Mouse (Mus musculus) v-Abl transformed pro-B cells (cell line): ENCODE results near the gene Ccnl2.
"Not testable (repeated sequence)": the region's sequence is repeated elsewhere in the genome, so short reads cannot be mapped to it uniquely, and the experiment has no call there.

Experiments used
- in situ Hi-C, 2 experiments: fragments of 400-800 bp; cut with MboI; formaldehyde crosslinking; loops; one replicate each; pipeline ENCODE4 v1.15.1; 2025; ENCODE audit not compliant: unreplicated experiment in 2 of 2

Gene Ccnl2

DNA sequence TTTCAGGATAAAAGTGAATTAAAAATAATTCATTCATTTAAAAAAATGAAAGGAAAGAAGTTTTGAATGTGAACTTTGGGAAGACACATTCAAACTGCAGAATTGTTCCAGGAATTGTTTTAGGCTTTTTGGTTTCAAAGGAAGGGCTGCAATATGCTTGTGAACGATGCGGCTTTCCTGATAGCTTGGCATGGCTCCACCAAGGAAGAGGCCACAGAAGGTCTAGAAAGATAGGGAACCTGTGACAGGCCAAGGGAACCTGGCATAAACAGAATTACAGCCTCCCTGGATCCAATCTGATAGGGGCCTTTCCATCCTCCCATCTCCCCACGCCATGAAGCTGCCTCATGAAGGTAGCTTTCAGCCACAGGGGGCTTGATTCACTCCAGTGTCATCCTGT, 24.0 kb upstream of the Ccnl2 start:
- in situ Hi-C loops: no loop called here

DNA sequence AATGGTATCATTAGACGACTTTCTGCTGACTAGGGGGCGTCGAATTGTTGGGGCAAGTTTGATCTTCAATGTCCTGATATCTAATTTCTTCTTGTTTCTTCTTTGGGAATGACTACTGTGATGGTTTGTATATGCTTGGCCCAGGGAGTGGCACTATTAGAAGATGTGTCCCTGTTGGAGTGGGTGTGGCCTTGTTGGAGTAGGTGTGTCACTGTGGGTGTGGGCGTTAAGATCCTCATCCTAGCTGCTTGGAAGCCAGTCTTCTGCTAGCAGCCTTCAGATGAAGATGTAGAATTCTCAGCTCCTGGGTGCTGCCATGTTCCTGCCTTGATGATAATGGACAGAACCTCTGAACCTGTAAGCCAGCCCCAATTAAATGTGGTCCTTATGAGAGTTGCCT, 23.5 kb upstream of the Ccnl2 start:
- in situ Hi-C loops: not testable (repeated sequence)

DNA sequence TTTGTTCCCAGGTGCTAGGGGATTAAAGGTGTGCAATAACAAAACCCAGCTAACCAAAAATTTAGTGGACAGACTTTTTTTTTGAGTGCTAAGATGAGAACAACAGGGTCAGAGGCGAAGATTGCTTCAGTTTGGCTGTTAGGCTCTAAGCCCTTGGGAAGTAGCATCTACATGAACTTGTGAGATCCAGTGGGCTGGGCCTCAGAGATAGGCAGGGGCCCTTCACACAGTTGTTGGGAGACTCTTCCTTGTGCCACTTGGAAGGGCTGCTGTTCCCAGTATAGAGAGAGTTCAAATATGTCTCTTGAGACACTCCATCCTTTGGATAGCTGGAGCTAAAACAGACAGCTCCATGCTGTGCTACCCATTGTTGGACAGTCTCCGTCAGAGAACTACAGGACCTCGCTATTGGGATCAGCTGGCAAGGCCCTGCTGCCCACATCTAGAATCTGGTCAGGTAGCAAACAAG, 22.2 kb upstream of the Ccnl2 start, which contains the start of gene Ankrd65:
Ankrd65 (plus strand) TSS at position 419 of the 469 bp plus-strand sequence.
- in situ Hi-C loops: no loop called here

DNA sequence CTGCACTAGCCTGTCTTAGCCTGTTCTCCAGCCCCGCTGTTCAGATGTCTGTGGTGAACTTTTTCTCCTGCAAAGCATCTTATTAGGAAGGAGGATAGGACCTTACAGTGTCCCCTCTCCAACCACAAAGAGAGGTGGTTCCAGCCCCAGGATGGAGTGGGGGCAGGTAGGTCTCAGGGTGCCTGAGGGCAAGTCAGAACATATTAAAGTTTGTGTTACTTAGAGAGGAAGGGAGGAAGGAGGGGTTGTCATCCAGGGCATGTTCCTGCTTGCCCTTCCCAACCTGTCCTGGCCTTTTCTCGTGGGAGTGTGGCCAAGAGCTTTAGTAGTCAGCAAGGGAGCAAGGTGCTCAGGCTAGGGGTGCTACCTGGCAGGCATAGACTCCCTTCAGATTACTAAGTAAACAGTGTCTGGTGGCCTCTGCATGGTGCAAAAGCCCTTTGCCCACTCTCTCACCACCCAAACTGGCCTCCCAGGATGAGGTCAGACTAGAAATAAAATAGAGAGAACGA, 21.6 kb upstream of the Ccnl2 start:
- in situ Hi-C loops: no loop called here

DNA sequence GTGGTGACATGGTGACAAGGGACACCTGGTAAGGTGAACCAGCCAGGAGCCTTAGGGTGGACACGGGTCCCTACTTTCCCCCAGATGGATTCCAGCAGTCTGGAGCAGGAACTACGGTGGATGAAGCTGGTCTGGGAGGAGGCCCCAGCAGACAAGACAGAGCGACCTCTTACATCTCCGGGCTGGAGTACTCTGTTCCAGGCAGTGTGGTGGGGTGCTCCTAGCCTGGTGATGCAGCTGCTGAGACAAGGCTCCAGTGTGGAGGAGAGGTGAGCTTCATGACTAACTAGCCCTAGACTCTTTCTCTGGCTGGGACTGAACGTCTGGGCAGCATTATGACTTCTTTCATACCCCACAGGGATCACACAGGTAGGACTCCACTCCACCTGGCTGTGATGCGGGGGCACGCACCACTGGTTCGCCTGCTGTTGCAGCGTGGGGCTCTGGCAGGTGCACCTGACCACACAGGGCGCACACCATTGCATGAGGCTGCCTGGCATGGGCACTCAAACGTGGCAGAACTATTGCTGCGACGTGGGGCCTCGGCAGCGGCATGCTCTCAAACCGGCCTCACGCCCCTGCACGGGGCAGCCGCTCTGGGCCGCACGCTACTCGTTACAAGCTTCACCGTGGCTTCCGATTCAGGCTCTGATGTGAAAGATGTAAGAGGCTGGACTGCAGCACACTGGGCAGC, 20.9 kb upstream of the Ccnl2 start:
- in situ Hi-C loops: no loop called here

DNA sequence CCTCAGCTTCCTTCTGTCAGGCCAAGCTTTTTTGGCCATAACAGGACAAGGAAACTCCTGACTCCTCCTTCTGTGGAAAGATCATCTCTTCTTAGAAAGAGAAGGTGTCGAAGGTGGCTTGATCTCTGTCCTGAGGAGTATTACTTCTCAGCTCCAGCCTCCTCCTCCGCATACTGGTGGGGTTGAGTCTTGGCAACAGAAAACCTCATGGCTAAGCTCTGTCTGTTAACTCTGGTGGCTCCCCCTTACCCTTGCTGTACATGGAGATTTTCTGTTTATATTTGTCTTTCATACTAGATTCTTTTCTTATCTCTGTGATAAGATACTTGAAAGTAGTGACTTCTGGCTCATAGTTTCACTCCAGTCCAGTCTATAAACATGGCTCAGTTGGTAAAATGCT, 18.6 kb upstream of the Ccnl2 start:
- in situ Hi-C loops: no loop called here

DNA sequence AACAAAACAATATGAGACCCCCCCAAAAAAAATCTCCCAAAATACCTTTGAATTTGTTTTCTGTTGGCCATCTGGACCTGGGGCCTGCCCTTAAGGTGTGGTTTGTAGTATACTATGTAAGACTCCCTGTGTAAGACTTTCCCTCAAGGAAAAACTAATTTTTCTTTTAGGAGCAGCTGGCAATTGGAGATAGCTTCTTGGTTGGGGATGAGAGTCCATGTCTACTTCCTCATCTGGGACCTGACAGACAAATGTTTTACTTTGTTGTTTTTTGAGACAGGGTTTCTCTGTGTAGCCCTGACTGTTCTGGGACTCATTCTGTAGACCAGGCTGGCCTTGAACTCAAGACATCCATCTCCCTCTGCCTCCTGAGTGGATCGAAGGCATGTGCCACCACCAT, 10.2 kb upstream of the Ccnl2 start:
- in situ Hi-C loops: loop anchor here in 1 of 2 experiments (25.0 kb wide), 1 partner anchor 715 kb away; the partner anchor contains the start of genes Morn1 and Rer1

DNA sequence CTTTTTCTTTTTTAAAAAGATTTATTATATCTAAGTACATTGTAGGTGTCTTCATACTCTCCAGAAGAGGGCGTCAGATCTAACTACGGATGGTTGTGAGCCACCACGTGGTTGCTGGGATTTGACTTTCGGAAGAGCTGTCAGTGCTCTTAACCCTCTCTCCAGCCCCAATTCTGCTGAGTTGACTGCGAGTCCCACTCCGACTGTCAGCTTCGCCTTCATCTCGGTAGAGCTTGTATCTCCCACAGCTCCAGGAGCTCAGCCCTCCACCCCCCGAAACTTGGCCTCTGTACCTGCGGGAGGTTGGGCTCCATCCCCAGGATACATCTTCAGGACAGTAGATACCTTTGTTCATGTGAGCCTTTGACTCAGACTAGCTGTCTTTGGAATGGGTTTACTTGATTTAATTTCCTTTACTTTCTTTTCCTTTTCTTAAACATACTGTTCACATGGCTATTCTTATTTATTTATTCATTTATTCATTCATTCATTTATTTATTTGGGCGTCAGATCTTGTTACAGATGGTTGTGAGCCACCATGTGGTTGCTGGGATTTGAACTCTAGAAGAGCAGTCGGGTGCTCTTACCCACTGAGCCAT, 9.4 kb upstream of the Ccnl2 start, which contains the start of gene Mrpl20:
Mrpl20 (plus strand) TSS at position 138 of the 599 bp plus-strand sequence.
- in situ Hi-C loops: loop anchor here in 1 of 2 experiments (25.0 kb wide), 1 partner anchor 716 kb away; the partner anchor contains the start of genes Morn1 and Rer1

DNA sequence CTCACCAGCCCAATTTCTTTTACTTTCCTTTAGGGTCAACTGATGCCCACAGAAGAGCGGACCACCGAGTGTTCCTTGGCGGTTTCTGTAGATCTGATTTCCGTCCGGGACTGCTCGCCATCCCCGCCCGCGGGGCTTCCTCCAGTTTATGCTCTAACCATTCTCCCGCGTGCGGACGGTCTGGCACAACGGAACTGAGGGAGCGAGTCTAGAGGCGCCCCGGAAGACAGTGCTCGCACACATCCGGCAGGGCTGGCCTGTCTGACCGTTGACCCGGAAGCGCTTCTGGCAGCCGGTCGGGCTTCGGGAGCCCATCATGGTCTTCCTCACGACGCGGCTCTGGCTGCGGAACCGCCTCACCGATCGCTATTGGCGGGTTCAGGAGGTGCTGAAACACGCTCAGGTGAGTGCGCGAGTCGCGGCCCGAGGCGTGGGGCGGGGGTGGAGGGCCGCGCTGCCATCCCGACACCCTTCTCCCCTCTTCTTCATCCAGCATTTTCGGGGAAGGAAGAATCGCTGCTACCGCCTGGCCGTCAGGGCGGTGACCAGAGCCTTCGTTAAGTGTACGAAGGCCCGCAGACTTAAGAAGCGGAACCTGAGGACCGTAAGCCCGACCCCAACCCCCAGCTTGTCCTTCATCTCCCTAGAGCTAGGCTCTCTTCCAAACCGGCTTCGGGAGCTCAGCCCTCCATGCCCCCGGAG, 8.8 kb upstream of the Ccnl2 start:
- in situ Hi-C loops: loop anchor here in 1 of 2 experiments (25.0 kb wide), 1 partner anchor 716 kb away; the partner anchor contains the start of genes Morn1 and Rer1

DNA sequence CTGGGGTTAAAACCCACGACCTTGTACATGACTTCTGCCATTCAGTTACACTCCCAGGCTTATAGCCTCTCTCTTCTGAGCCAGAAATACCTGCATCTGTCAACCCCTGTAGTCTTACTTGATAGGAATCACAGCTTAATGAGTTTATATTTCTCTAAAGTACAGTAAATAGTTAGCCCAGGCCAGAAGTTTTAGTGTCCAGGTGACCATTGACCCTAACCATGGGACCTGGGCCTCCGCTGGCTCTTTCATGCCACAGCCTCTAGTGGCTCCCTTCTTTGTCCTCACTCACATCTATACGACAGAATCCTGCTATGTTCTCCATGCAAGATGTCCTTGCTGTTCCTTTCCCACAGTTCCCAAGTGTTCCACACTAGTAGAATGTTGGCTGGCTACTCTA, 4.4 kb upstream of the Ccnl2 start:
- in situ Hi-C loops: loop anchor here in 1 of 2 experiments (25.0 kb wide), 1 partner anchor 721 kb away; the partner anchor contains the start of genes Morn1 and Rer1

DNA sequence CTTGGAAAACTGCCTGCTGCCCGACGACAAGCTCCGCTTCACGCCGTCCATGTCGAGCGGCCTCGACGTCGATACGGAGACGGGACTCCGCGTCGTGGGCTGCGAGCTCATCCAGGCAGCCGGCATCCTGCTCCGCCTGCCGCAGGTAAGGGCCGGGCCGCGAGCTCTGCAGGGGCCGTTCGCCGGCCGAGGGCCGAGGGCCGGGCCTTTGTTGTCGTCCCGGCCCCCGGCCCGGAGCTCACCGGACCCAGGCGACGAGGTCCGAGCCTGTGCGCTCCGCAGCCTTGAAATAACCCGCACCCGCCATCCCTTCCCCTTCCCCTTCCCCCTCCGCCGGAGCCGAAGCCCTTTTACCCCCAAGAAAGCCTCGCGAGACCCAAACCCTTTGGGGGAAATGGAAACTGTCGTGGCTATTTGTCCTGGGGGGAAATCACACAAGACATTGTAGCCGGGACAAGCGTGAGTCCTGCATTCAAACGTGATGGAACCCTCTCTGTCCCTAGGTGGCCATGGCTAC, 434 bp downstream of the Ccnl2 start:
- in situ Hi-C loops: loop anchor here in 1 of 2 experiments (25.0 kb wide), 1 partner anchor 725 kb away; the partner anchor contains the start of genes Morn1 and Rer1

DNA sequence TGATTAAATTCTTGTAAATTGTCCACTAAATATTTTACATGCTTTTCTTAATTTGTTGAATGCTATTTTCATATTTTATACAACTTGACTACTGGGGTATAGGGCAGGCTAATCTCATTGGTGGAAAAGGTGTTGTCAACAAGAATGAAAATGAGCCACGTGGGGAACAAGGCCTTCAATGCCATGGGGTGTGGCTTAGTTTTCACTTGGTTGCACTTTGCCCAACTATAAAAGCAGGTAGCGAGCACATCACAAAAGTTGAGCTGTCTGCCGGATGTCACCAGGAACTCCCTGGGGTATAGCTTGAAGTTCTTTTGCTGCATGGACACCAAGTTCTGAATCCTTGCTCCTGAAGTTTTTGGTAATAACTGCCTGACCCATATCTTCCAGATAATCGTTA, 5.2 kb downstream of the Ccnl2 start:
- in situ Hi-C loops: loop anchor here in 1 of 2 experiments (25.0 kb wide), 1 partner anchor 730 kb away; the partner anchor contains the start of genes Morn1 and Rer1

DNA sequence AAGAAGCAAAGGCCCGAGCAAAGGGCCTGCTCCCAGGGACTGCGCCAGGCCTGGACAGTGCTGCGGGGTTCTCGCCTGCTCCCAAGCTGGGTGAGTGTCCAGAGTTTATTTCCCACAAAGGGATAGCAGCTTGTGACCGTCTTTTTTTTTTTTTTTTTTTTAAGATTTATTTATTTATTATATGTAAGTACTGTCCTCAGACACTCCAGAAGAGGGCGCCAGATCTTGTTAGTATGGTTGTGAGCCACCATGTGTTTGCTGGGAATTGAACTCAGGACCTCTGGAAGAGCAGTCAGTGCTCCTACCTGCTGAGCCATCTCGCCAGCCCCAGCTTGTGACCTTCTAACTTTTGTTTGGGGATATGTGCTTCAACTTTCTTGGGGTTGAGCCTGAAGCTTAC, 8.7 kb downstream of the Ccnl2 start:
- in situ Hi-C loops: loop anchor here in 1 of 2 experiments (25.0 kb wide), 1 partner anchor 734 kb away; the partner anchor contains the start of genes Morn1 and Rer1

DNA sequence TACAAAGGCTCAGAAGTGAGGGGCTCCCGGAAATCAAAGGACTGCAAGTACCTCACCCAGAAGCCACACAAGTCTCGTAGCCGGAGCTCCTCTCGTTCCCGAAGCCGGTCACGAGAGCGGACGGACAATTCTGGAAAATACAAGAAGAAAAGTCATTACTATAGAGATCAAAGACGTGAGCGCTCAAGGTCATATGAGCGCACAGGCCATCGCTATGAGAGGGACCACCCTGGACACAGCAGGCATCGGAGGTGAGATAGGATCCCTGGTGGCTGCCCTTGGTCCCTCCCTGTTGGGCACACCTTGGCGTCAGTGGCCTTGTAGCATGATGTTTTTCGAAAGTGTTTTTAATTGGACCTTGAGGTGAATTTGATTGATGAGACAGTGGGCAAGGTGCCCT, 11.2 kb downstream of the Ccnl2 start:
- in situ Hi-C loops: loop anchor here in 1 of 2 experiments (25.0 kb wide), 1 partner anchor 736 kb away; the partner anchor contains the start of genes Morn1 and Rer1

DNA sequence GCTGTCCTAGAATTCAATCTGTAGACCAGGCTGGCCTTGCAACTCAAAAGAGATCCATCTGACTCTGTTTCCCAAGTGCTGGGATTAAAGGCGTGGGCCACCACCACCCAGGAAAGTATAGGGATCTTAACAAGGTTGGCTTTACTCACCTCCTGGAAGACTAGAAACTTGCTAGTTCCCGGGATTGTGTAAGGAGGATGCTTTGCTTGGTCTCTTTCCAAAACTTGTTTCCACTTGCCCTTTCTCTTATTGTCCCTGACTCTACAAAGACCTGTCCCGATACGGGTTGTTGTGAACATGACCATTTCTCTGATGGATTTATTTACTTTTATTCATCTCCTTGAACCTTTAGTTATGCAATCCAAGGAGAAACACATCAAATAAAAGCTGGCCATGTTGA, 17.6 kb downstream of the Ccnl2 start:
- in situ Hi-C loops: loop anchor here (5.0 to 10.0 kb wide), 2 partner anchors 115 to 117 kb away; partner anchors contain the start of gene Ube2j2 (in 1 of the 2)

DNA sequence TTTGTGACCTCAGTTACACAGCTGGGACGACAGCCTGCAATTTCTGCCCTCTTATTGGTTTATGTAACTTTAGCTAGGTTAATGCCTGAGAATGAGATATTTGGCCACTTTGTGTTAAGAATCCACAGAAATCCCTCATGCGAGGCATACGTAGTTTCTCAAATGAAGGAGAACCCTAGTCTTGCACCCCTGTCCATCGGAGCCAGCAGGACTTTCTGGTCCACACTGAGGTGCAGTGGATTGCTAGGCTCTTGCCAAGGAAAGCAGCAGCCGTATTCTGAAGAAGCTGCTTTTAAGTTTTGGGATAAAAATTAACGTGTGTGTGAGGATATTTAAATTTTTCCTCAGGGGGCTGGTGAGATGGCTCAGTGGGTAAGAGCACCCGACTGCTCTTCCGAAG, 18.3 kb downstream of the Ccnl2 start:
- in situ Hi-C loops: loop anchor here (5.0 to 10.0 kb wide), 2 partner anchors 114 to 117 kb away; partner anchors contain the start of gene Ube2j2 (in 1 of the 2)

DNA sequence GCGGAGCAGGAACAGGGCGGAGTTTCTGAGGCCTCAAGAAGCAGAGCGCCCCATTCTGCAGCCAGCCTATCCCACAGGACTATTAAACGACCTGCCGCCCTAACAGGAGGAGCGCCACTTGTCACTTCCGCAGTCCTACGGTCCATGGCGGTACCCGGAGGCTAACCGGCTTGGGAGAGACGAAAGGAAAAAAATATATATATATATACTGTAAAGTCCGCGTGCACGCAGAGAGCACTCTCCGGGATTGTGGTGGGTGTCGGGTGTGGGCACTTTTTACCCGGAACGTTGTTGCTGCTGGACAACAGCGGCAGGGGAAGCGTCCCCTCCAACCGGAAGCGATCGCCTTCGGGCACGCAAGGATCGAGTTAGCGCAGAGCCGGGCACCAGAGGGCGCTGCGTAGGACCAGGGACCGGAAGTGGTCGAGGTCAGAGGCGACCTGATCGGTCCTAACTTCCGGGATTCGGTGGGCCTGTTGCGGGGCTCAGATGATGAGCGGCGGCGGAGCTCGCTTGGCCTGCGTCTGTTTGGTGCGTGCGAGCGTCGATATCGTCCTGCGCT, 19.0 kb downstream of the Ccnl2 start, which contains the start of gene Aurkaip1:
Aurkaip1 (plus strand) TSS at position 68 of the 562 bp plus-strand sequence.
- in situ Hi-C loops: loop anchor here (5.0 to 10.0 kb wide), 2 partner anchors 114 to 116 kb away; partner anchors contain the start of gene Ube2j2 (in 1 of the 2)

DNA sequence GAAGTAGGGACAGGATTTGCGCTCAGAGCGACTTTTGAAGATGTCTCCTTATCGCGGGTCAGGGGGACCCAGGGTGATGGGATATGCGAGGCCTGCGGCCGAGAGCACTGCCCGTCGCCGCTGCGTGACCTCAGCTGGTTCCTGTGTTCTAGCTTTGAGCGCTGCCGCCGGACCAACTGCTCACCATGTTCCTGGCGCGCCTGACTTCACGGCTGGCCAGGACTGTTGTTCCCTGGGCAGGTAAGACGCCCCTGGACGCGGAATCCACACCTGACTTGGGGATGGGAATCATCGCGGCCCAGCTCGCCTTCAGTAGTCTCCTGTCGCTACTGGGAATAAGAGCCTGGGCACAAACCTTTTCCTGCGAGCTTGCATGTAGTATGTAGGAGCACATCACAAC, 19.5 kb downstream of the Ccnl2 start:
- in situ Hi-C loops: loop anchor here (5.0 to 10.0 kb wide), 2 partner anchors 113 to 115 kb away; partner anchors contain the start of gene Ube2j2 (in 1 of the 2)

DNA sequence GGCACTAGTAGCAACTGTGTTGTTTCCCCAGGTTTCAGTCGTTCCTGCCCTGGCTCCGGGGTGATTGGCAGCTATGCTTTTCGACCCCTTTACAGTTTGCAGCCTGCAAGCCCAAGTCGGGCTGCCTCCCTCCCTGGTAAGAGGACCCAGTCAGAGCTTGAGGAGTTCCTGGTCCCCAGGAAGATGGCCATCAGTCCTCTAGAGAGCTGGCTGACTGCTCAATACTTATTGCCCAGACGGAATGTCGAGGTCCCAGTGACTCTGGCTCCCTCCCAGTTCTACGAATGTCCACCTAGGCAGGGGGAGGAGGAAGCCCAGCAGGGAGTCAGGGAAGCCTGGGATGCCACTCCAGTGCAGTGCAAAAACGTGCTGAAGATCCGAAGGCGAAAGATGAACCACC, 20.0 kb downstream of the Ccnl2 start:
- in situ Hi-C loops: loop anchor here (5.0 to 10.0 kb wide), 2 partner anchors 112 to 115 kb away; partner anchors contain the start of gene Ube2j2 (in 1 of the 2)
